Mouse (Mus musculus): Measurements from ENCODE around the gene Sh3pxd2a. TPM values are rescaled to one million over a fixed set of nuclear protein-coding genes. Genes with fewer than 3 reads are reported as not detected.

Gene Sh3pxd2a
- polyA plus RNA-seq, 1 experiment, result 5.5 TPM

DNA sequence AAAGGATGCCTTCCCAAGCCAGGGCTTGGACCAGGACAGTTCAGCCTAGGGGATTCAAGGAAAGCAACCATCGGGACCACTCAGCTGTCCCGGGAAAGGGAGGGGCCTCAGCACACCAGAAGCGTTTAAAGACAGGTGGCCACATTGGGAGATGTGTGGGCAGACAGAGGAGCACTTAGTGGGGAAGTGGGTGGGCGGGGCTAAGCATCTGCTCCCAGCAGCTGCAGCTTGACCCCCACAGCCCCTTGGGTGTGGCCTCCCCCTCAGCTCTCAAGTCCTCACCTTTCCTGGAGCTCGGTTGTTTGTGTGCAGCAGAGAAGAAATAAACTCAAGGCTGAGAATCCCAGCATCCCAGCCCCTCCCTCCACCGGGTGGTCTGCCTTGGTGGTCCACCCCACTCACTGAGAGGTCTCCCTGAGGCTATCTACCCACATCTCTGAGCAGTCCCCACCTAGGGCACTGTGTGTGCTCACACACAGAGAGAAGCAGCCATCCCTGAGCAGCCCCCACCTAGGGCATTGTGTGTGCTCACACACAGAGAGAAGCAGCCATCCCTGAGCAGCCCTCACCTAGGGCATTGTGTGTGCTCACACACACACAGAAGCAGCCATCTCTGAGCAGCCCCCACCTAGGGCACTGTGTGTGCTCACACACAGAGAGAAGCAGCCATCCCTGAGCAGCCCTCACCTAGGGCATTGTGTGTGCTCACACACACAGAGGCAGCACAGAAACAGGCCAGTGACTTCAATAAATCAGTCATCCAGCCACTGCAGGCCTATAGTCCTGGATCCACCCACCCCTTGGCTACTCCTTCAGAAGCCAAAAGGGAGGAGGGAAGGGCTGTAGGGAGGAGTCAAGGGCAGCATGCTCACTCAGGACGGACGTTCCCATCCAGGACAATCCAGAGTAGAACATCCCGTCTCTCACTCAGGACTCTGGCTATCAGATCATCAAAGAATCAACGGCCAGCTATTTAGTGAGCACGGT lies 136.0 kb downstream of the Sh3pxd2a start:
- WGBS, result 35% methylated on average over 11 of the region's 11 CpGs
- DNase-seq (ENCODE audit: low read depth, low spot score), result no peak

GRCm38 (mm10) chr19:47325881-47326280 lies 138.3 kb downstream of the Sh3pxd2a start:
- no peak for DNase-seq (ENCODE audit: low read depth, low spot score)
- 46% methylated on average over 5 of the region's 5 CpGs for WGBS

- no peak for DNase-seq (ENCODE audit: low read depth, low spot score)
- 68% methylated on average over 11 of the region's 11 CpGs for WGBS
Measured at GRCm38 (mm10) chr19:47323096-47323849, 140.9 kb downstream of the Sh3pxd2a start.

DNA sequence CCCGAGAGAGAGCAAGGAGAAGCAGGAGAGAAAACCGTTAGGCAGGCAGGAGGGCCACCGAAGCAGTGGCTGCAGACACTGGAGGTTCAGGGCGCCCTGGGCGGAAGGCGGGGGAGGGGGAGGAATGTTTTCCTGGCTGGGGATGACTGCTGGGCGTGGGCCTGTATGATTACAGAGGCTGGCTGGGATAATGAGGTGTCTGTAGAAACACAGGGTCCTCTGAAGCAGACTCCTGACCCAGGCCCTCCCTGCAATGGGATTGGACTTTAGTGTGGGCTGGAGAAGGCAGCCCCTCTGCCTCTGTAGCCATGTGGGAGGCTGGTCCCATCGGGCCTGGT lies 143.9 kb downstream of the Sh3pxd2a start:
- DNase-seq (ENCODE audit: low read depth, low spot score), result no peak
- 38% methylated on average over 8 of the region's 8 CpGs for WGBS

GRCm38 (mm10) chr19:47319521-47320330 lies 144.5 kb downstream of the Sh3pxd2a start:
- WGBS, result 63% methylated on average over 10 of the region's 10 CpGs
- DNase-seq (ENCODE audit: low read depth, low spot score), result no peak

DNA sequence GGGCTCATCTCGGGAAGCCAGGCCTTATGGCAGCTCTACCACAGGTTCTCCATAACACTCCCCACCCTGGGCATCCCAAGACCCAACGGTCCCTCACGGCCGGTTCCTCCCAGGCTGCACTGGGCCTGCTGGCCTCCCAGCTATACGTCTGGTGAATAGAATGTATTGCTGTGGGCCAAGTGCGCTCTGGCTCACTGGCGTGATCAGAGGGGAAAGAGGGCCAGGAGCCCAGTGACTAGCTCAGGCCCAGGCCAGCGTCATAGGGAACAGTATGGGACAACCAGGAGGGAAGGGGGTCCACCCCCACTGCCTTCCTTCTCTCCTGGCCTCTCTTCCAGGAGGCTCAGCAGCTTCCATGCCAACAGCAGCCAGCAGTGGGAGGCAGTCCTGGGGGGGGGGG lies 145.1 kb downstream of the Sh3pxd2a start:
- no peak for DNase-seq (ENCODE audit: low read depth, low spot score)
- WGBS, result 79% methylated on average over 8 of the region's 8 CpGs

DNA sequence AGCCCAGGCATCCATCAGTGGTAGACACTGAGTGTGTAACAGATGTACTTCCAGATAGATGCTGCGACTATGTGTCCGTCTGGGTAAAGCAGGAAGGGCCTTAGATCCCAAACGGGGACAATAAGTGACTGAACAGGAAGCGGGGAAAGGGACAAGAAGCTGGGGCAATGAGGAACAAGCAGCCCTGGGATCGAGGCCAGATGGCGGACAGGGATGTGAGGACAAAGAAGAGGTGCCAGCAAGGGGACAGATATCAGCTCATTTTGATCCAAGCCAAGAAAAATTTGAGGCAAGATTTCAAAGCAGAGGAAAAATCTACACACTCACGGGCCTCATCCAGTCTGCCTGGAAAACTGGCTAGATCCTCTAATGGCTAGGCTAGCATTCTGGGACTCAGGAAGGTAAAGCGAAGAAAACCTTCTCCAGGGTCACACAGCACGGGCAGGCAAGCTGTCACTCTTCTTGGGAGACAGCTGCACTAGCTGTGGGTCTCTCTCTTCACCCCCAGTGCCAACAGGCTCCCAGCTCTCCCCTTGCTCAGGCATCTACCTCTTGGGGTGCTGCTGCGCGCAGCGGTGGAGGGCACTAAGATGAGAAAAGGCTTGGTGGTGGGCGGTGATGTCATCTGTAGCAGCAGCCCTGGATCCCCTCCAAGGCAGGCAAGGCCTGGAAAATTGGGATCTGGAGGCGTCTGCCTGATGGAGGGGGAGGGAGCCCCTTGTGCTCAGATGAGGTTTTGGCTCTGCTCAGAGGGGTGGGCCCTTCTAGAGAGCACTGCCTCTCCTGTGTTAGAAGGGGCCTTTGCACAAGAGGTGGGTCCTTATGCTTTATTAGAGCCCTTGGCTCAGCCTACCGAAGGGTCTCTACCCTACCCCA lies 146.9 kb downstream of the Sh3pxd2a start:
- no peak for DNase-seq (ENCODE audit: low read depth, low spot score)
- 47% methylated on average over 15 of the region's 15 CpGs for WGBS

GRCm38 (mm10) chr19:47316288-47317062 lies 147.7 kb downstream of the Sh3pxd2a start:
- DNase-seq (ENCODE audit: low read depth, low spot score), result no peak
- WGBS, result 59% methylated on average over 19 of the region's 19 CpGs

GRCm38 (mm10) chr19:47315917-47316265 lies 148.3 kb downstream of the Sh3pxd2a start:
- WGBS, result 12% methylated on average over 1 of the region's 1 CpGs

GRCm38 (mm10) chr19:47315091-47315916 lies 148.9 kb downstream of the Sh3pxd2a start:
- 31% methylated on average over 14 of the region's 14 CpGs for WGBS

More at GRCm38 (mm10) chr19:47315917-47316265, 148.3 kb downstream of the Sh3pxd2a start:
- DNase-seq (ENCODE audit: low read depth, low spot score), result no peak

GRCm38 (mm10) chr19:47314076-47314941 lies 149.9 kb downstream of the Sh3pxd2a start:
- no peak for DNase-seq (ENCODE audit: low read depth, low spot score)
- WGBS, result 35% methylated on average over 49 of the region's 49 CpGs

More at GRCm38 (mm10) chr19:47315091-47315916, 148.9 kb downstream of the Sh3pxd2a start:
- DNase-seq (ENCODE audit: low read depth, low spot score), result no peak

DNA sequence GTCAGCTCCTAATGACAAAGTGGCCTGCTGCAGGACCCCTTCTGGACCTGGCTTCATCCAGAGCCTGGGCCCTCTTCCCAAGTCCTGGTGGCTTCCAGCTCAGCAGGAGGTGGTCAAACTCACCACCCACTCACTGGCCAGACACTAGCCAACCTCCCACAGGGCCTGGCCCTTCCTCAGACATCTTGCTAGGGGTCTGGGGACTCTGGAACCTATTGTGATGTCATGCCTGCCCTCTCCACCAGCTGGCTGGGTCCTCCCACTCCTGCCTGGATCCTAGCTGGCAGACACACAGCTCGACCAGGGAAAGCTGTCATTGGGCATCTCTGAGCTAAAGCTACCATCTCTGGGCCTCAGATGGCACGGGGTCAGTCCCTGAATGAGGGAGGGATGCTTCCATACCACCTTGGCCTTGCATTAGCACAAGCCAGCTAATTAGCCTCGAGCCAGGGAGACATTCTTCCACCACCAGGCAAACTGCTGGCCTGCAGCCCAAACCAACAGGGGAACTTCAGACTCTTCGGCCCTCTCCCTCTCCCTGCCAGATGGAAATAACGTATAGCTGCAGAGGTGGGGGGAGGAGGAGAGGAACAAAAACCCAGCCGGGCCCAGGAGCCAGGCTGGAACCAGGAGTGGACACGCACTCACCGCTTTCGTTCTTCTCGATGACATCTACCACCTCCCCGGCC lies 150.7 kb downstream of the Sh3pxd2a start:
- DNase-seq (ENCODE audit: low read depth, low spot score), result no peak
- 28% methylated on average over 11 of the region's 11 CpGs for WGBS

- no peak for DNase-seq (ENCODE audit: low read depth, low spot score)
- WGBS, result 73% methylated on average over 4 of the region's 4 CpGs
Measured at GRCm38 (mm10) chr19:47311162-47311561, 153.0 kb downstream of the Sh3pxd2a start.

DNA sequence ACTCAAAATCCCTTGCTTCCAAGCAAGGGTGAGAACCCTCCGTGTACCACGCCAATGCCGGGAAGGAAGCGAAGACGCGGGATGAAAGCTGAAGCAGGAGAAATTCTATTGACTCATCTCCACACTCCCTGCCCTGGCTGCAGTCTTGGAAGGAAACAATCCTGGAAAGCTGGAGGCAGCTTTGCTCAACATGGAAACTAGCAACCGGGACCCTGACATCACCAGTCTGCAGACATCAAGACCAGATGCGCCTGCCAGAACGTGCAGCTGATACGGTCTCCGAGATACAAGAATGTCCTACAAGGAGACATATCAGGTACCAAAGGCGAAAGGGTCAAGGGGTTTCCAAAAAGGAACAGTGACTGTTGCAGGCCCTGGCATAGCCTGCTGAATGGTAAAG lies 154.4 kb downstream of the Sh3pxd2a start:
- DNase-seq (ENCODE audit: low read depth, low spot score), result no peak
- WGBS, result 87% methylated on average over 12 of the region's 12 CpGs

GRCm38 (mm10) chr19:47306917-47307315 lies 157.3 kb downstream of the Sh3pxd2a start:
- no peak for DNase-seq (ENCODE audit: low read depth, low spot score)
- WGBS, result 77% methylated on average over 8 of the region's 8 CpGs
